Comparison of ENCODE assay signal across 32 mouse cellular contexts in the genomic region with DNA sequence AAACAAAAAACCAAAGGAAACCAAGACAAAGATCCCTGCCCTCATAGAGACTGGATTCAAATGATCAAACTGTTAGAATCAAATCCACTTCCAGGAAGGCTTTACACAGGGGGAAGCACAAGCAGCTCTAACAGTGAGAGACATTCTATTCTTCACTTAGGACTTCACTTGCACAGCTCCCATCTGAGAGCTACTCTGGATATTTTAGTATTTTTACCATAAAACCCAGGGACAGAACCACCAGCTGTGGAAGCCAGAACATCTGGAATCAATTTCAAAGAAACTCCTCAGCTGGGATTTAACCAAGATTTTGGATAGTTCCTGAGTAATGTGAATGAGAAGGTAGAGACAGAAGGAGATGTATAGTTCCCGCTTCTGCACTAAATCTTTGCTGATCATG. TPM values are rescaled to one million over a fixed set of nuclear protein-coding genes. Genes with fewer than 3 reads are reported as not detected.
"Had no signal": no experiment of that assay in that cellular context is flagged by ENCODE, and none has a peak within 500 bp of the region (broad histone marks: within the 10 kb centered on the region; RNA-seq: fewer than 3 reads in every experiment).

No protein-coding gene starts in this region.

- H3K9ac ChIP-seq: liver, embryonic 12.5 days; liver, embryonic 15.5 days; lung, embryonic 15.5 days; midbrain, embryonic 13.5 days; neural tube, embryonic 13.5 days had no signal

- H3K27ac ChIP-seq: kidney, postnatal 0 days; layer of hippocampus, adult 2 months; liver, embryonic 12.5 days; liver, embryonic 15.5 days; lung, embryonic 15.5 days; midbrain, embryonic 10.5 days; midbrain, embryonic 13.5 days; neural tube, embryonic 13.5 days had no signal

- ATAC-seq: liver, embryonic 12.5 days; midbrain, embryonic 13.5 days; midbrain, embryonic 16.5 days had no signal

- DNase-seq: kidney, adult 2 months; kidney, postnatal 25 days; layer of hippocampus, adult 9-11 months; left cerebral cortex, postnatal 4 days; liver; lung, adult 18-20 months; lung, postnatal 10 days; lung, postnatal 4 days; thymus, adult 18-20 months; thymus, postnatal 36 days had no signal

- H3K9me3 ChIP-seq: liver, embryonic 12.5 days; liver, embryonic 15.5 days; lung, embryonic 15.5 days; midbrain, embryonic 10.5 days; midbrain, embryonic 13.5 days; neural tube, embryonic 13.5 days had no signal

- H3K4me3 ChIP-seq: layer of hippocampus, adult 2 months; liver, embryonic 12.5 days; liver, embryonic 15.5 days; lung, embryonic 15.5 days; midbrain, embryonic 10.5 days; midbrain, embryonic 13.5 days; myocyte; neural tube, embryonic 13.5 days had no signal

- H3K36me3 ChIP-seq: liver, embryonic 12.5 days; liver, embryonic 15.5 days; lung, embryonic 15.5 days; midbrain, embryonic 10.5 days; midbrain, embryonic 13.5 days; neural tube, embryonic 13.5 days had no signal

- H3K4me2 ChIP-seq: liver, embryonic 12.5 days; liver, embryonic 15.5 days; lung, embryonic 15.5 days; midbrain, embryonic 13.5 days; neural tube, embryonic 13.5 days had no signal

- H3K27me3 ChIP-seq: liver, embryonic 12.5 days; liver, embryonic 15.5 days; lung, embryonic 15.5 days; midbrain, embryonic 13.5 days; neural tube, embryonic 13.5 days had no signal

- H3K4me1 ChIP-seq: liver, embryonic 12.5 days; liver, embryonic 15.5 days; lung, embryonic 15.5 days; midbrain, embryonic 10.5 days; midbrain, embryonic 13.5 days; neural tube, embryonic 13.5 days had no signal

RNA-seq across cellular contexts. Expression of a gene that starts 7.8 kb away (rescaled TPM):
- total RNA-seq: layer of hippocampus, adult 2 months; left cerebral cortex, adult 8-10 months; left cerebral cortex, postnatal 14 days; left cerebral cortex, postnatal 4 days; megakaryocyte progenitor cell, adult 5-6 weeks; monocyte, adult 5-6 weeks; neutrophil, adult 5-6 weeks had no signal
- polyA plus RNA-seq: kidney, adult 2 months; kidney, embryonic 14.5 days; kidney, postnatal 0 days; large intestine, adult 2 months; liver, embryonic 12.5 days; liver, embryonic 15.5 days; lung, embryonic 15.5 days; midbrain, embryonic 10.5 days; midbrain, embryonic 13.5 days; midbrain, embryonic 16.5 days; myocyte; neural tube, embryonic 13.5 days; small intestine, adult 2 months; spleen, adult 2 months; stomach, embryonic 16.5 days; testis, adult 2 months; urinary bladder, adult 2 months had no signal

RNA-seq across cellular contexts. Expression of a gene that starts 33.6 kb away (rescaled TPM):
- total RNA-seq: layer of hippocampus, adult 2 months; left cerebral cortex, adult 8-10 months; left cerebral cortex, postnatal 14 days; left cerebral cortex, postnatal 4 days; megakaryocyte progenitor cell, adult 5-6 weeks; monocyte, adult 5-6 weeks; neutrophil, adult 5-6 weeks had no signal
- polyA plus RNA-seq: kidney, adult 2 months; kidney, embryonic 14.5 days; large intestine, adult 2 months; liver, embryonic 12.5 days; liver, embryonic 15.5 days; lung, embryonic 15.5 days; midbrain, embryonic 10.5 days; midbrain, embryonic 13.5 days; midbrain, embryonic 16.5 days; myocyte; neural tube, embryonic 13.5 days; small intestine, adult 2 months; spleen, adult 2 months; testis, adult 2 months; urinary bladder, adult 2 months had no signal

RNA-seq across cellular contexts. Expression of a gene that starts 44.9 kb away (rescaled TPM):
- total RNA-seq: layer of hippocampus, adult 2 months; left cerebral cortex, adult 8-10 months; left cerebral cortex, postnatal 14 days; left cerebral cortex, postnatal 4 days; megakaryocyte progenitor cell, adult 5-6 weeks; monocyte, adult 5-6 weeks; neutrophil, adult 5-6 weeks had no signal
- polyA plus RNA-seq: kidney, adult 2 months; kidney, embryonic 14.5 days; kidney, postnatal 0 days; large intestine, adult 2 months; liver, embryonic 12.5 days; liver, embryonic 15.5 days; lung, embryonic 15.5 days; midbrain, embryonic 10.5 days; midbrain, embryonic 13.5 days; midbrain, embryonic 16.5 days; myocyte; neural tube, embryonic 13.5 days; small intestine, adult 2 months; spleen, adult 2 months; stomach, embryonic 16.5 days; testis, adult 2 months; urinary bladder, adult 2 months had no signal
